Mouse (Mus musculus) megakaryocyte, embryonic 14.5 days (primary cell): Measurements from ENCODE around the gene Smarca4.

ENCODE experiments used
- FLI1 ChIP-seq: IDR thresholded peaks from 2 replicates; pipeline ENCODE4 v1.6.1; 2012; ENCODE audit warnings: low read length, inconsistent platforms, mixed read lengths
- GATA1 ChIP-seq: IDR thresholded peaks from 3 replicates; pipeline ENCODE4 v1.6.1; 2012; ENCODE audit warnings: mixed read lengths, low read length, inconsistent platforms, borderline replicate concordance

DNA sequence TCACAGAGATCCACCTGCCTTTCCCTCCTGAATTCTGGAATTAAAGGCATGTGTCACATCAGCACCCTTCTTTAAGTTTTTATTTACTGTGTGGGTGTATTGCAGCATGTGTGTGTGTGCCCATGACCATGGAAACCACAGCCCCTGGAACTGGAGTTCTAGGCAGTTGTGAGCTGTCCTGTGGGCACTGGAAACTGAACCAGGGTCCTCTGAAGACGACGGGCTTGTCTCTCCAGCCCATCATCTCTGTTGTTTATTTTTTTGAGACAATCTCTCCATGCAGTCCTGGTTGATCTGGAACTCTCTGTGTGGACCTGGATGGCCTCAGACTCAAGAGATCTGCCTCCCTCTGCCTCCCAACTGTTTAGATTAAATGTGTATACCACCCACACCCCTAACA, 101.0 kb downstream of the Smarca4 start:
- TF ChIP-seq GATA1 (no peak), FLI1 (no peak)
